Mouse (Mus musculus): ENCODE measurements around the gene Syt17. TPM values are rescaled to one million over a fixed set of nuclear protein-coding genes. Genes with fewer than 3 reads are reported as not detected.
A peak's percentile ranks its signal among the peaks of the same experiment; 100 is the strongest.

Syt17 gene
- polyA plus RNA-seq, 1 experiment from 2014 or later: 1.2 TPM

GRCm38 (mm10) chr7:118453722-118454121 lies 5.7 kb upstream of the Syt17 start:
- Histone ChIP-seq H3K4me2 (no peak overlapping the region), H3K27ac (no peak overlapping the region), H3K27me3 (0 out of 2 replicates have a peak, but pooled peaks cover 3% of the 10 kb centered on the region), H3K36me3 (no peaks in the 10 kb centered on the region), H3K9me3 (no peaks in the 10 kb centered on the region), H3K4me3 (no peak overlapping the region), H3K4me1 (peaks cover 4% of the 10 kb centered on the region; the same call in 1 of the 2 replicates), H3K9ac (no peak overlapping the region)
- ATAC-seq (ENCODE audit: insufficient number of reproducible peaks, low FRiP score, low TSS enrichment, low read depth): no peak
- 47% methylated on average over 4 of the region's 4 CpGs for WGBS

- WGBS: 45% methylated on average over 2 of the region's 2 CpGs
- no peak for ATAC-seq (ENCODE audit: insufficient number of reproducible peaks, low FRiP score, low TSS enrichment, low read depth)
- no peaks in the 10 kb centered on the region for H3K9me3 ChIP-seq
Measured at GRCm38 (mm10) chr7:118452940-118453339, 4.9 kb upstream of the Syt17 start.

GRCm38 (mm10) chr7:118447291-118448133 lies 510 bp downstream of the Syt17 start:
- WGBS: under 1% methylated on average over 65 of the region's 65 CpGs
- H3K27me3 ChIP-seq: peaks cover 32% of the 10 kb centered on the region
- no peak for ATAC-seq (ENCODE audit: insufficient number of reproducible peaks, low FRiP score, low TSS enrichment, low read depth)
- peak overlapping the region; percentile 45 for H3K9ac ChIP-seq
- no peak overlapping the region for H3K27ac ChIP-seq
- no peaks in the 10 kb centered on the region for H3K9me3 ChIP-seq
- H3K4me3 ChIP-seq: peak overlapping the region; percentile 61
- peaks cover 29% of the 10 kb centered on the region for H3K4me1 ChIP-seq
- peak overlapping the region; percentile 98 for H3K4me2 ChIP-seq
- H3K36me3 ChIP-seq: no peaks in the 10 kb centered on the region

More at GRCm38 (mm10) chr7:118452940-118453339, 4.9 kb upstream of the Syt17 start:
- Histone ChIP-seq H3K9ac (no peak overlapping the region), H3K4me1 (peaks cover 12% of the 10 kb centered on the region), H3K27ac (no peak overlapping the region), H3K36me3 (no peaks in the 10 kb centered on the region), H3K4me2 (no peak overlapping the region), H3K4me3 (no peak overlapping the region), H3K27me3 (peaks cover 8% of the 10 kb centered on the region)

- Histone ChIP-seq H3K4me3 (no peak overlapping the region), H3K4me2 (no peak overlapping the region), H3K27me3 (peaks cover 32% of the 10 kb centered on the region)
Measured at GRCm38 (mm10) chr7:118443895-118444485, 4.0 kb downstream of the Syt17 start.

GRCm38 (mm10) chr7:118443371-118443770 lies 4.7 kb downstream of the Syt17 start:
- Histone ChIP-seq H3K4me3 (no peak overlapping the region), H3K27me3 (peaks cover 29% of the 10 kb centered on the region), H3K4me2 (no peak overlapping the region), H3K9ac (no peak overlapping the region), H3K36me3 (no peaks in the 10 kb centered on the region), H3K9me3 (no peaks in the 10 kb centered on the region), H3K4me1 (peaks cover 22% of the 10 kb centered on the region), H3K27ac (no peak overlapping the region)
- WGBS: 4% methylated on average over 9 of the region's 9 CpGs
- no peak for ATAC-seq (ENCODE audit: insufficient number of reproducible peaks, low FRiP score, low TSS enrichment, low read depth)

More at GRCm38 (mm10) chr7:118443895-118444485, 4.0 kb downstream of the Syt17 start:
- no peak for ATAC-seq (ENCODE audit: insufficient number of reproducible peaks, low FRiP score, low TSS enrichment, low read depth)
- WGBS: 35% methylated on average over 7 of the region's 7 CpGs
- no peaks in the 10 kb centered on the region for H3K36me3 ChIP-seq
- H3K4me1 ChIP-seq: peaks cover 27% of the 10 kb centered on the region
- no peak overlapping the region for H3K9ac ChIP-seq
- no peak overlapping the region for H3K27ac ChIP-seq
- no peaks in the 10 kb centered on the region for H3K9me3 ChIP-seq

- WGBS: 64% methylated on average over 6 of the region's 6 CpGs
- Histone ChIP-seq H3K27me3 (peaks cover 14% of the 10 kb centered on the region; the same call in 1 of the 2 replicates), H3K9ac (no peak overlapping the region), H3K4me1 (peaks cover 9% of the 10 kb centered on the region; the same call in 1 of the 2 replicates), H3K4me3 (no peak overlapping the region), H3K9me3 (no peaks in the 10 kb centered on the region), H3K4me2 (no peak overlapping the region), H3K36me3 (no peaks in the 10 kb centered on the region), H3K27ac (0 out of 2 replicates have a peak overlapping the region, but pooled peaks have one; percentile 38)
- ATAC-seq (ENCODE audit: insufficient number of reproducible peaks, low FRiP score, low TSS enrichment, low read depth): no peak
Measured at GRCm38 (mm10) chr7:118441535-118441934, 6.5 kb downstream of the Syt17 start.

- Histone ChIP-seq H3K9me3 (no peaks in the 10 kb centered on the region), H3K4me1 (no peaks in the 10 kb centered on the region), H3K36me3 (no peaks in the 10 kb centered on the region), H3K4me2 (no peak overlapping the region), H3K4me3 (no peak overlapping the region), H3K9ac (no peak overlapping the region), H3K27me3 (no peaks in the 10 kb centered on the region), H3K27ac (no peak overlapping the region)
- WGBS: 52% methylated on average over 7 of the region's 7 CpGs
- ATAC-seq (ENCODE audit: insufficient number of reproducible peaks, low FRiP score, low TSS enrichment, low read depth): no peak
Measured at GRCm38 (mm10) chr7:118437101-118437802, 10.8 kb downstream of the Syt17 start.

- Histone ChIP-seq H3K9ac (no peak overlapping the region), H3K4me2 (no peak overlapping the region), H3K9me3 (no peaks in the 10 kb centered on the region), H3K27me3 (no peaks in the 10 kb centered on the region), H3K36me3 (no peaks in the 10 kb centered on the region), H3K27ac (no peak overlapping the region), H3K4me1 (no peaks in the 10 kb centered on the region), H3K4me3 (no peak overlapping the region)
- WGBS: 84% methylated on average over 2 of the region's 2 CpGs
- ATAC-seq (ENCODE audit: insufficient number of reproducible peaks, low FRiP score, low TSS enrichment, low read depth): no peak
Measured at GRCm38 (mm10) chr7:118428937-118429336, 19.1 kb downstream of the Syt17 start.

GRCm38 (mm10) chr7:118419491-118420180 lies 28.4 kb downstream of the Syt17 start:
- no peaks in the 10 kb centered on the region for H3K9me3 ChIP-seq
- H3K4me1 ChIP-seq: no peaks in the 10 kb centered on the region
- no peak for ATAC-seq (ENCODE audit: insufficient number of reproducible peaks, low FRiP score, low TSS enrichment, low read depth)
- no peak overlapping the region for H3K4me2 ChIP-seq
- H3K27me3 ChIP-seq: no peaks in the 10 kb centered on the region
- no peak overlapping the region for H3K27ac ChIP-seq
- H3K36me3 ChIP-seq: no peaks in the 10 kb centered on the region
- no peak overlapping the region for H3K9ac ChIP-seq
- 56% methylated on average over 6 of the region's 6 CpGs for WGBS
- H3K4me3 ChIP-seq: no peak overlapping the region

- WGBS: 75% methylated on average over 3 of the region's 3 CpGs
- Histone ChIP-seq H3K9ac (no peak overlapping the region), H3K4me1 (no peaks in the 10 kb centered on the region), H3K4me2 (no peak overlapping the region), H3K9me3 (no peaks in the 10 kb centered on the region), H3K36me3 (no peaks in the 10 kb centered on the region), H3K4me3 (no peak overlapping the region), H3K27me3 (no peaks in the 10 kb centered on the region), H3K27ac (no peak overlapping the region)
- no peak for ATAC-seq (ENCODE audit: insufficient number of reproducible peaks, low FRiP score, low TSS enrichment, low read depth)
Measured at GRCm38 (mm10) chr7:118414183-118414582, 33.8 kb downstream of the Syt17 start.

- no peak overlapping the region for H3K4me2 ChIP-seq
- no peak overlapping the region for H3K9ac ChIP-seq
- H3K27me3 ChIP-seq: no peaks in the 10 kb centered on the region
- H3K27ac ChIP-seq: no peak overlapping the region
- 70% methylated on average over 3 of the region's 3 CpGs for WGBS
- no peaks in the 10 kb centered on the region for H3K4me1 ChIP-seq
- H3K9me3 ChIP-seq: no peaks in the 10 kb centered on the region
- no peak overlapping the region for H3K4me3 ChIP-seq
- no peak for ATAC-seq (ENCODE audit: insufficient number of reproducible peaks, low FRiP score, low TSS enrichment, low read depth)
- no peaks in the 10 kb centered on the region for H3K36me3 ChIP-seq
Measured at GRCm38 (mm10) chr7:118411877-118412276, 36.1 kb downstream of the Syt17 start.

Data from limb, embryonic 15.5 days (tissue).